Mouse (Mus musculus): ENCODE measurements at regions not wholly inside any gene's neighbourhood (a gene's known extent, or its start where the extent isn't known, plus 50 kb on each side); places are given as distances from the start of the nearest gene placed in this dataset.

DNA sequence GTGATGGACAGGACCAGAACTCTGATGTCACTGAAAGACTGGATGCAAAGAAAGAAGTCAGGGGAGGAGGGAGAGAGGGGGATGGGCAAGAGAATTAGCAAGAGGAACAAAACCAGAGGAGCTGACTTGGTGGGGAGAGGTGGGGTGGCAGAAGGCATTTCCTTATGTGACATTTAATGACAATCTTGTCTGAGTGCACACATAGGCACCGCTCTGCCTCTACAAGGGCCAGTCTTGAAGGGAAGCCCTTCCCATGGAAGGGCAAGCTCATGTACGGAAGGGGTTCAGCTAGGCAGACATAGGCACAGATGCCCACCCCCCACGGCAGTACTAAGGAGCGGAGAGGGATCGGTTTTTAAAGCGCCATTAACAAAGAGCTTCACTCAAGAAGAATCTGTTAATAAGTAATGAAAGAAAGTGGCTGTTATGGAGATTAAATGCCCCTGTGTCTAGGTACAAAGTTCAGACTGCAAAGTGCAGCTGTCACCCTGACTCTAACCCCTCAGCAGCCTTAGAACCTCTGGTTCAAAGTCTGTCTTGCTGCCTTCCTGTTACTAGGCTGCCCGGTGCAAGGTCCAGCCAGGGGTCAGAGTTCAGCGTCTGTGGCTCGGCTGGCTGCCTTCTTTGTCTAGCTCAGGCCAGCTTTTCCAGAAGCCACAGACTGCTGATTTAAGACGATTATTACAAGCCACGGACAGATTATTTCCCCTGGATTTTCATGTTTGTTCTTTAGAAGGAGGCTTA lies 80.0 kb upstream of the Nrip1 start:
- Histone ChIP-seq H3K27me3 (ENCODE audit: control insufficient read depth, insufficient read depth, insufficient read length) (no peaks in the 10 kb centered on the region), H3K79me2 (ENCODE audit: control insufficient read depth, insufficient read depth) (no peaks in the 10 kb centered on the region), H3ac (ENCODE audit: control insufficient read depth, insufficient read length) (no peak overlapping the region), H3K4me3 (no peak overlapping the region), H3K36me3 (ENCODE audit: control insufficient read depth, insufficient read depth) (no peaks in the 10 kb centered on the region), H3K4me2 (ENCODE audit: low read depth) (peak overlapping the region; percentile 37)
- no peak for TF ChIP-seq POLR2A (IDR thresholded peaks at IDR 0.05; ENCODE audit: insufficient read length, low read depth)
- TF ChIP-seq MYOD1 (IDR thresholded peaks at IDR 0.05; ENCODE audit: control insufficient read depth in 1 of 3, insufficient read length in 2 of 3, low read depth in 2 of 3), result peak in 2 of 3 experiments; percentile 30
- no peak for TF ChIP-seq POLR2AphosphoS2 (IDR thresholded peaks at IDR 0.05; ENCODE audit: insufficient read length, low read depth)
- TF ChIP-seq TCF3 (IDR thresholded peaks at IDR 0.05; ENCODE audit: insufficient read length, low read depth), result no peak
- no peak for TF ChIP-seq CEBPB (IDR thresholded peaks at IDR 0.05; ENCODE audit: insufficient read depth, poor library complexity, severe bottlenecking)
- no peak for TF ChIP-seq SRF (IDR thresholded peaks at IDR 0.05; ENCODE audit: control insufficient read depth, insufficient read length, low read depth)
- no peak for TF ChIP-seq MAX (IDR thresholded peaks at IDR 0.05; ENCODE audit: low read depth)
- TF ChIP-seq MYOG (IDR thresholded peaks at IDR 0.05; ENCODE audit: control insufficient read depth in 1 of 3, insufficient read depth in 1 of 3, insufficient read length in 2 of 3, low read depth in 2 of 3), result no peak

- H3K79me2 ChIP-seq (ENCODE audit: control insufficient read depth, insufficient read depth), result no peaks in the 10 kb centered on the region
- no peaks in the 10 kb centered on the region for H3K36me3 ChIP-seq (ENCODE audit: control insufficient read depth, insufficient read depth)
- H3ac ChIP-seq (ENCODE audit: control insufficient read depth, insufficient read length), result no peak overlapping the region
- no peak overlapping the region for H3K4me3 ChIP-seq
- TF ChIP-seq TCF3 (IDR thresholded peaks at IDR 0.05; ENCODE audit: insufficient read length, low read depth) (no peak), TCF12 (IDR thresholded peaks at IDR 0.05; ENCODE audit: insufficient read depth, poor library complexity, severe bottlenecking) (no peak), SRF (IDR thresholded peaks at IDR 0.05; ENCODE audit: control insufficient read depth, insufficient read length, low read depth) (no peak), POLR2AphosphoS2 (IDR thresholded peaks at IDR 0.05; ENCODE audit: insufficient read length, low read depth) (no peak), POLR2A (IDR thresholded peaks at IDR 0.05; ENCODE audit: insufficient read length, low read depth) (no peak), MYOD1 (IDR thresholded peaks at IDR 0.05; ENCODE audit: control insufficient read depth in 1 of 3, insufficient read length in 2 of 3, low read depth in 2 of 3) (peak in 2 of 3 experiments; percentile 19 to 53), E2F4 (IDR thresholded peaks at IDR 0.05; ENCODE audit: insufficient read depth) (no peak)
- no peaks in the 10 kb centered on the region for H3K27me3 ChIP-seq (ENCODE audit: control insufficient read depth, insufficient read depth, insufficient read length)
- H3K4me2 ChIP-seq (ENCODE audit: low read depth), result no peak overlapping the region
Observed at GRCm38 (mm10) chr16:76448773-76449172, 75.1 kb upstream of the Nrip1 start.

GRCm38 (mm10) chr16:76447033-76447432 lies 73.4 kb upstream of the Nrip1 start:
- no peak overlapping the region for H3ac ChIP-seq (ENCODE audit: control insufficient read depth, insufficient read length)
- no peaks in the 10 kb centered on the region for H3K27me3 ChIP-seq (ENCODE audit: control insufficient read depth, insufficient read depth, insufficient read length)
- TF ChIP-seq REST (IDR thresholded peaks at IDR 0.05; ENCODE audit: insufficient read depth, insufficient read length) (no peak), USF1 (IDR thresholded peaks at IDR 0.05; ENCODE audit: low read depth) (no peak), SRF (IDR thresholded peaks at IDR 0.05; ENCODE audit: control insufficient read depth, insufficient read length, low read depth) (no peak), E2F4 (IDR thresholded peaks at IDR 0.05; ENCODE audit: insufficient read depth) (no peak), POLR2A (IDR thresholded peaks at IDR 0.05; ENCODE audit: insufficient read length, low read depth) (no peak), TCF12 (IDR thresholded peaks at IDR 0.05; ENCODE audit: insufficient read depth, poor library complexity, severe bottlenecking) (no peak), CEBPB (IDR thresholded peaks at IDR 0.05; ENCODE audit: insufficient read depth, poor library complexity, severe bottlenecking) (no peak), MYOD1 (IDR thresholded peaks at IDR 0.05; ENCODE audit: control insufficient read depth in 1 of 3, insufficient read length in 2 of 3, low read depth in 2 of 3) (no peak)
- H3K4me3 ChIP-seq, result no peak overlapping the region
- H3K4me2 ChIP-seq (ENCODE audit: low read depth), result no peak overlapping the region
- H3K36me3 ChIP-seq (ENCODE audit: control insufficient read depth, insufficient read depth), result no peaks in the 10 kb centered on the region
- no peaks in the 10 kb centered on the region for H3K79me2 ChIP-seq (ENCODE audit: control insufficient read depth, insufficient read depth)

- no peak overlapping the region for H3ac ChIP-seq (ENCODE audit: control insufficient read depth, insufficient read length)
- no peaks in the 10 kb centered on the region for H3K36me3 ChIP-seq (ENCODE audit: control insufficient read depth, insufficient read depth)
- no peaks in the 10 kb centered on the region for H3K79me2 ChIP-seq (ENCODE audit: control insufficient read depth, insufficient read depth)
- no peak overlapping the region for H3K4me3 ChIP-seq
- TF ChIP-seq E2F4 (IDR thresholded peaks at IDR 0.05; ENCODE audit: insufficient read depth), result no peak
- TF ChIP-seq SRF (IDR thresholded peaks at IDR 0.05; ENCODE audit: control insufficient read depth, insufficient read length, low read depth), result no peak
- no peak for TF ChIP-seq POLR2AphosphoS2 (IDR thresholded peaks at IDR 0.05; ENCODE audit: insufficient read length, low read depth)
- TF ChIP-seq MYOD1 (IDR thresholded peaks at IDR 0.05; ENCODE audit: control insufficient read depth in 1 of 3, insufficient read length in 2 of 3, low read depth in 2 of 3), result no peak
- TF ChIP-seq REST (IDR thresholded peaks at IDR 0.05; ENCODE audit: insufficient read depth, insufficient read length), result no peak
- TF ChIP-seq CEBPB (IDR thresholded peaks at IDR 0.05; ENCODE audit: insufficient read depth, poor library complexity, severe bottlenecking), result no peak
- TF ChIP-seq TCF12 (IDR thresholded peaks at IDR 0.05; ENCODE audit: insufficient read depth, poor library complexity, severe bottlenecking), result no peak
- TF ChIP-seq USF1 (IDR thresholded peaks at IDR 0.05; ENCODE audit: low read depth), result no peak
- TF ChIP-seq MAX (IDR thresholded peaks at IDR 0.05; ENCODE audit: low read depth), result no peak
- TF ChIP-seq MYOG (IDR thresholded peaks at IDR 0.05; ENCODE audit: control insufficient read depth in 1 of 3, insufficient read depth in 1 of 3, insufficient read length in 2 of 3, low read depth in 2 of 3), result no peak
- no peak for TF ChIP-seq TCF3 (IDR thresholded peaks at IDR 0.05; ENCODE audit: insufficient read length, low read depth)
- TF ChIP-seq POLR2A (IDR thresholded peaks at IDR 0.05; ENCODE audit: insufficient read length, low read depth), result no peak
- no peaks in the 10 kb centered on the region for H3K27me3 ChIP-seq (ENCODE audit: control insufficient read depth, insufficient read depth, insufficient read length)
- peak overlapping the region; percentile 13 for H3K4me2 ChIP-seq (ENCODE audit: low read depth)
Observed at GRCm38 (mm10) chr16:76444668-76445067, 71.0 kb upstream of the Nrip1 start.

DNA sequence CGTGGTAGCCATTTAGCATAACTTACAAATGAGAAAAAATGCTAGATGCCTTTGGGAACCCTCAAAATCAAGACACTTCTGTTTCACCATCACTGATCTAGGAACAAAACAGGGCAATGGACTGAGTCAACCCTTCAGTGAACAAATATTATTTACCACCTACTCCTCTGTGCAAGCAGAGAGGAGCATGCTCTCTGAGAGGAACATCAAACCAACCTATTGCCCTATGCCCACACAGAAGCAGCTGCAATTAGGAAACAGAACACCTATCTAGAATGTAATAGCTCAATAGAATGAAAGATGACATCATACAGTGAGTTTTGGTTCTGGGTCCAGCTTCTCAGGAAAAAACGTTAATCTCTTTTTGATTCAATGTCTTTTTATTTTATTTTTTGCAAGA lies 69.0 kb upstream of the Nrip1 start:
- no peak overlapping the region for H3K4me2 ChIP-seq (ENCODE audit: low read depth)

More for the DNA sequence above, 69.0 kb upstream of the Nrip1 start:
- H3ac ChIP-seq (ENCODE audit: control insufficient read depth, insufficient read length), result no peak overlapping the region
- H3K4me3 ChIP-seq, result no peak overlapping the region
- no peaks in the 10 kb centered on the region for H3K27me3 ChIP-seq (ENCODE audit: control insufficient read depth, insufficient read depth, insufficient read length)
- H3K36me3 ChIP-seq (ENCODE audit: control insufficient read depth, insufficient read depth), result no peaks in the 10 kb centered on the region
- no peaks in the 10 kb centered on the region for H3K79me2 ChIP-seq (ENCODE audit: control insufficient read depth, insufficient read depth)
- TF ChIP-seq TCF3 (IDR thresholded peaks at IDR 0.05; ENCODE audit: insufficient read length, low read depth) (no peak), USF1 (IDR thresholded peaks at IDR 0.05; ENCODE audit: low read depth) (no peak), CEBPB (IDR thresholded peaks at IDR 0.05; ENCODE audit: insufficient read depth, poor library complexity, severe bottlenecking) (no peak), TCF12 (IDR thresholded peaks at IDR 0.05; ENCODE audit: insufficient read depth, poor library complexity, severe bottlenecking) (no peak), POLR2AphosphoS2 (IDR thresholded peaks at IDR 0.05; ENCODE audit: insufficient read length, low read depth) (no peak), REST (IDR thresholded peaks at IDR 0.05; ENCODE audit: insufficient read depth, insufficient read length) (no peak), MYOG (IDR thresholded peaks at IDR 0.05; ENCODE audit: control insufficient read depth in 1 of 3, insufficient read depth in 1 of 3, insufficient read length in 2 of 3, low read depth in 2 of 3) (no peak), E2F4 (IDR thresholded peaks at IDR 0.05; ENCODE audit: insufficient read depth) (no peak), MAX (IDR thresholded peaks at IDR 0.05; ENCODE audit: low read depth) (no peak), POLR2A (IDR thresholded peaks at IDR 0.05; ENCODE audit: insufficient read length, low read depth) (no peak), MYOD1 (IDR thresholded peaks at IDR 0.05; ENCODE audit: control insufficient read depth in 1 of 3, insufficient read length in 2 of 3, low read depth in 2 of 3) (no peak), SRF (IDR thresholded peaks at IDR 0.05; ENCODE audit: control insufficient read depth, insufficient read length, low read depth) (no peak)

All from myocyte (in vitro differentiated cells).